Mouse (Mus musculus): ENCODE measurements at regions not wholly inside any gene's neighbourhood (a gene's known extent, or its start where the extent isn't known, plus 50 kb on each side); places are given as distances from the start of the nearest gene placed in this dataset.

GRCm38 (mm10) chr13:83175086-83175485 is 328.7 kb upstream of the Mef2c start:
- TF ChIP-seq CTCF (IDR thresholded peaks at IDR 0.05; ENCODE audit: extremely low read depth, insufficient read depth, insufficient read length, insufficient replicate concordance) (no peak), POLR2A (IDR thresholded peaks at IDR 0.05; ENCODE audit: low read depth, low read length) (no peak)

Data from spleen, adult 2 months (tissue).